Mouse (Mus musculus) hindbrain, embryonic 10.5 days (tissue): ENCODE measurements at regions not wholly inside any gene's neighbourhood (a gene's known extent, or its start where the extent isn't known, plus 50 kb on each side); places are given as distances from the start of the nearest gene placed in this dataset.
"Not testable (repeated sequence)": the region's sequence is repeated elsewhere in the genome, so short reads cannot be mapped to it uniquely, and the experiment has no call there.

Experiments
- DNase-seq: peaks from one replicate; pipeline ENCODE4 v3.0.0-alpha.2; 2017; ENCODE audit warnings: low spot score
- H3K27ac ChIP-seq: fragments of 300-500 bp; sonication (generic); 2 replicates; pipeline ENCODE4 v1.5.1; 2016; ENCODE audit warnings: mild to moderate bottlenecking, moderate library complexity
- H3K27me3 ChIP-seq: fragments of 300-500 bp; sonication (generic); 2 replicates; pipeline ENCODE4 v1.6.1; 2016; ENCODE audit warnings: mild to moderate bottlenecking; ENCODE audit not compliant: poor library complexity, insufficient read depth, severe bottlenecking
- H3K36me3 ChIP-seq: fragments of 300-500 bp; sonication (generic); 2 replicates; pipeline ENCODE4 v1.6.1; 2016; ENCODE audit warnings: mild to moderate bottlenecking, moderate library complexity
- H3K4me1 ChIP-seq: fragments of 300-500 bp; sonication (generic); replicated peaks from 2 replicates; pipeline ENCODE4 v1.6.1; 2016; ENCODE audit warnings: mild to moderate bottlenecking
- H3K4me3 ChIP-seq: fragments of 300-500 bp; sonication (generic); 2 replicates; pipeline ENCODE4 v1.5.1; 2016; ENCODE audit warnings: mild to moderate bottlenecking, moderate library complexity
- H3K9me3 ChIP-seq: fragments of 300-500 bp; sonication (generic); 2 replicates; pipeline ENCODE4 v1.6.1; 2016; ENCODE audit warnings: mild to moderate bottlenecking, moderate library complexity
- WGBS: fragments of 180-500 bp; shearing (Covaris S2); methylation state at CpG from one replicate; pipeline ENCODE4 v1.1.7; 2016; 5-methylcytosine and 5-hydroxymethylcytosine counted together

GRCm38 (mm10) chr3:18453220-18453985, 505.2 kb downstream of the Cypt12 start:
- WGBS, result 49% methylated on average over 3 of the region's 3 CpGs
- H3K27ac ChIP-seq, result no peak overlapping the region
- H3K9me3 ChIP-seq, result no peaks in the 10 kb centered on the region
- H3K4me1 ChIP-seq, result 0 out of 2 replicates have a peak, but pooled peaks cover 4% of the 10 kb centered on the region
- H3K36me3 ChIP-seq, result no peaks in the 10 kb centered on the region
- H3K4me3 ChIP-seq, result no peak overlapping the region
- no peak for DNase-seq
- no peaks in the 10 kb centered on the region for H3K27me3 ChIP-seq

GRCm38 (mm10) chr3:18453986-18454291, 505.7 kb downstream of the Cypt12 start:
- no peaks in the 10 kb centered on the region for H3K9me3 ChIP-seq
- H3K4me1 ChIP-seq, result 0 out of 2 replicates have a peak, but pooled peaks cover 4% of the 10 kb centered on the region
- H3K27me3 ChIP-seq, result no peaks in the 10 kb centered on the region
- DNase-seq, result no peak
- H3K4me3 ChIP-seq, result no peak overlapping the region
- no peaks in the 10 kb centered on the region for H3K36me3 ChIP-seq
- WGBS, result 75% methylated on average over 2 of the region's 2 CpGs
- no peak overlapping the region for H3K27ac ChIP-seq

- H3K4me1 ChIP-seq, H3K4me3 ChIP-seq, DNase-seq, H3K9me3 ChIP-seq, H3K27me3 ChIP-seq, H3K36me3 ChIP-seq, H3K27ac ChIP-seq: not testable (repeated sequence)
- WGBS, result 78% methylated on average over 4 of the region's 4 CpGs
These were observed 506.5 kb downstream of the Cypt12 start for GRCm38 (mm10) chr3:18454558-18455191.

GRCm38 (mm10) chr3:18456033-18456690, 508.0 kb downstream of the Cypt12 start:
- H3K27ac ChIP-seq, result no peak overlapping the region
- H3K27me3 ChIP-seq, result no peaks in the 10 kb centered on the region
- DNase-seq, result no peak
- no peaks in the 10 kb centered on the region for H3K36me3 ChIP-seq
- 86% methylated on average over 2 of the region's 2 CpGs for WGBS
- H3K4me1 ChIP-seq, result 0 out of 2 replicates have a peak, but pooled peaks cover 4% of the 10 kb centered on the region
- H3K9me3 ChIP-seq, result no peaks in the 10 kb centered on the region
- no peak overlapping the region for H3K4me3 ChIP-seq

- H3K27ac ChIP-seq, result no peak overlapping the region
- no peak overlapping the region for H3K4me3 ChIP-seq
- 91% methylated on average over 1 of the region's 1 CpGs for WGBS
These were observed 512.1 kb downstream of the Cypt12 start for GRCm38 (mm10) chr3:18460267-18460666.

GRCm38 (mm10) chr3:18471846-18472245, 523.6 kb downstream of the Cypt12 start:
- H3K4me3 ChIP-seq, result no peak overlapping the region
- no peaks in the 10 kb centered on the region for H3K27me3 ChIP-seq
- no peaks in the 10 kb centered on the region for H3K9me3 ChIP-seq
- no peak overlapping the region for H3K27ac ChIP-seq
- H3K4me1 ChIP-seq, result no peaks in the 10 kb centered on the region
- DNase-seq, result no peak
- no peaks in the 10 kb centered on the region for H3K36me3 ChIP-seq
- WGBS, result 85% methylated on average over 3 of the region's 3 CpGs

More at GRCm38 (mm10) chr3:18460267-18460666, 512.1 kb downstream of the Cypt12 start:
- no peaks in the 10 kb centered on the region for H3K27me3 ChIP-seq
- no peaks in the 10 kb centered on the region for H3K36me3 ChIP-seq
- no peaks in the 10 kb centered on the region for H3K9me3 ChIP-seq
- H3K4me1 ChIP-seq, result no peaks in the 10 kb centered on the region
- DNase-seq, result no peak

GRCm38 (mm10) chr3:18479557-18479956, 531.3 kb downstream of the Cypt12 start:
- Histone ChIP-seq H3K4me1 (no peaks in the 10 kb centered on the region), H3K9me3 (no peaks in the 10 kb centered on the region), H3K27ac (no peak overlapping the region), H3K36me3 (no peaks in the 10 kb centered on the region), H3K4me3 (no peak overlapping the region), H3K27me3 (no peaks in the 10 kb centered on the region)
- DNase-seq, result no peak
- WGBS, result 66% methylated on average over 2 of the region's 2 CpGs

- Histone ChIP-seq H3K27me3 (no peaks in the 10 kb centered on the region), H3K4me3 (no peak overlapping the region), H3K4me1 (no peaks in the 10 kb centered on the region), H3K36me3 (no peaks in the 10 kb centered on the region), H3K9me3 (0 out of 2 replicates have a peak, but pooled peaks cover 6% of the 10 kb centered on the region), H3K27ac (no peak overlapping the region)
- DNase-seq, result no peak
- WGBS, result 81% methylated on average over 2 of the region's 2 CpGs
These were observed 533.8 kb downstream of the Cypt12 start for GRCm38 (mm10) chr3:18482006-18482405.

- DNase-seq, result no peak
- no peaks in the 10 kb centered on the region for H3K4me1 ChIP-seq
These were observed 540.7 kb downstream of the Cypt12 start for GRCm38 (mm10) chr3:18488886-18489285.

GRCm38 (mm10) chr3:18522562-18522961, 574.4 kb downstream of the Cypt12 start:
- peak; percentile 2 for DNase-seq
- Histone ChIP-seq H3K9me3 (no peaks in the 10 kb centered on the region), H3K4me3 (no peak overlapping the region), H3K4me1 (no peaks in the 10 kb centered on the region), H3K36me3 (no peaks in the 10 kb centered on the region), H3K27me3 (no peaks in the 10 kb centered on the region), H3K27ac (no peak overlapping the region)
- 51% methylated on average over 3 of the region's 3 CpGs for WGBS

More at GRCm38 (mm10) chr3:18488886-18489285, 540.7 kb downstream of the Cypt12 start:
- Histone ChIP-seq H3K27ac (no peak overlapping the region), H3K9me3 (0 out of 2 replicates have a peak, but pooled peaks cover 6% of the 10 kb centered on the region), H3K27me3 (no peaks in the 10 kb centered on the region), H3K4me3 (no peak overlapping the region), H3K36me3 (no peaks in the 10 kb centered on the region)
- WGBS, result 81% methylated on average over 2 of the region's 2 CpGs

GRCm38 (mm10) chr3:18524011-18524410, 575.8 kb downstream of the Cypt12 start:
- Histone ChIP-seq H3K4me3 (no peak overlapping the region), H3K9me3 (no peaks in the 10 kb centered on the region), H3K27me3 (no peaks in the 10 kb centered on the region), H3K4me1 (no peaks in the 10 kb centered on the region), H3K27ac (no peak overlapping the region), H3K36me3 (no peaks in the 10 kb centered on the region)
- WGBS, result 87% methylated on average over 2 of the region's 2 CpGs
- DNase-seq, result no peak

GRCm38 (mm10) chr3:18557201-18557600, 609.0 kb downstream of the Cypt12 start:
- Histone ChIP-seq H3K27me3 (no peaks in the 10 kb centered on the region), H3K36me3 (no peaks in the 10 kb centered on the region), H3K9me3 (no peaks in the 10 kb centered on the region), H3K4me3 (no peak overlapping the region), H3K4me1 (no peaks in the 10 kb centered on the region), H3K27ac (no peak overlapping the region)
- no peak for DNase-seq
- 100% methylated on average over 2 of the region's 2 CpGs for WGBS

- Histone ChIP-seq H3K27ac (no peak overlapping the region), H3K9me3 (no peaks in the 10 kb centered on the region), H3K27me3 (no peaks in the 10 kb centered on the region), H3K4me1 (no peaks in the 10 kb centered on the region), H3K36me3 (no peaks in the 10 kb centered on the region), H3K4me3 (no peak overlapping the region)
- no peak for DNase-seq
- WGBS, result 72% methylated on average over 4 of the region's 4 CpGs
These were observed 612.1 kb downstream of the Cypt12 start for GRCm38 (mm10) chr3:18560282-18560785.
